Mouse (Mus musculus) left cerebral cortex, postnatal 36 days (tissue): ENCODE results near the gene Hmgcl. TPM values are rescaled to one million over a fixed set of nuclear protein-coding genes. Genes with fewer than 3 reads are reported as not detected.

Experiments
- DNase-seq, 2 experiments: peaks; one replicate each; pipeline ENCODE4 v3.0.0; 2021 to 2022; ENCODE audit warnings: low spot score in 2 of 2, mixed read lengths in 1 of 2
- intact Hi-C: fragments of 180-260 bp; cut with DNase I; formaldehyde crosslinking; loops from one replicate; pipeline ENCODE4 v1.15.1; 2025
- total RNA-seq, 2 experiments: library from RNA; stranded (reverse); gene quantifications; 2 replicates each; pipeline ENCODE4 v1.2.3; 2021

The Hmgcl gene
- total RNA-seq, 2 experiments from 2014 or later: 28.9 to 30.6 TPM

DNA sequence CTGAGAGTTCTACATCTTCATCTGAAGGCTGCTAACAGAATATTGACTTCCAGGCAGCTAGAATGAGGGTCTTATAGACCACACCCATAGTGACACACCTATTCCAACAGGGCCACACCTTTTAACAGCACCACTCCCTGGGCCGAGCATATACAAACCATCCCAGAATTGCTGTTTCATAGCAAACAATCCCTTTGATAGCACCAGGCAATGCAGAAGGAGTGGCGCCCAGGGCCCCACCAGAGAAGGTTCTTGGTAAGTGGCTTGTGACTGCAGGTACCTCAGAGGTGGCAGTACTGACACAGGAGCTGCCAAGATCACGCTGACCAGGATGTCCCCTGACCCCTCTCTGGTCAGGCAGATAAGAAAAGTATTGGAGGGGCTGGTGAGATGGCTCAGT lies 6.9 kb downstream of the Hmgcl start:
- intact Hi-C loops: no loop called here
- DNase-seq: no peak

- peak in 1 of 2 experiments; percentile 53 for DNase-seq
- intact Hi-C loops: no loop called here
These were observed 8.0 kb downstream of the Hmgcl start for GRCm38 (mm10) chr4:135954241-135954640.

GRCm38 (mm10) chr4:135955886-135956285 lies 9.6 kb downstream of the Hmgcl start:
- no peak for DNase-seq
- intact Hi-C loops: no loop called here

DNA sequence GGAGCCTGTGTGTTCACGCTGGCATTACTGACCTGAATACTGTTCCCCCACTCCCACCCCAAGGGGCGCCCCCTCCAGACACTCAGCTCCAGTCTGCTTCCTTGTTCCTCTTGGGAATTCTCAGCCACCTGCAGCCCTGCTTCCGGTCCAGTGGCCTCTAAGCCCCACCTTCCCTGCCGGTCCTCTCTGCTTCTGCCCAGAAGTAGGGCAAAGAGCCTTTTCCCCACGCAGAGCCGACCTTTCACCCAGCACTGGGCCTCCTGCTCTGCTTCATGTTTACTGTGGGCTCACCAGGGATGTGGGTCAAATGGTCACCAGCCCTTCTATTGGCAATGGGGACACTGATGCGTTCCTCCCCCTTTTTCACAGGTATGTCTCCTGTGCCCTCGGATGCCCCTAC lies 12.1 kb downstream of the Hmgcl start:
- no peak for DNase-seq
- intact Hi-C loops: no loop called here

DNA sequence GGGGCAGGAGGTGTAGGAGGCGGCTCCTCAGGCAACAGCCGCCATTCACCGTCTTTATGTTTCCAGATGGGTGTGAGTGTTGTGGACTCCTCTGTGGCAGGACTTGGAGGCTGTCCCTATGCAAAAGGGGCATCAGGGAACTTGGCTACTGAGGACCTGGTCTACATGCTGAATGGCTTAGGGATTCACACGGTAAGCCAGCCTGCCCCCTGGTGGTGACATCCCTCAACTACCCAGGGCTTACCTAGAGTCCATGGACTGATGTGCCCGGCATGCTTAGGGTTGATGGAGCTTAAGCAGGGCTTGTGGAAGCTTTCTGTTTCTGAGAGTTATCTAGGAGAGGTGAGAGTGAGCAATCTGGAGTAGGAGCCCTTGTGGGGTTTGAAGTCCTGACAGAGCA lies 14.5 kb downstream of the Hmgcl start:
- DNase-seq: peak; percentile 72 to 75
- intact Hi-C loops: no loop called here

- DNase-seq: no peak
- intact Hi-C loops: no loop called here
These were observed 15.5 kb downstream of the Hmgcl start for GRCm38 (mm10) chr4:135961709-135962108.

DNA sequence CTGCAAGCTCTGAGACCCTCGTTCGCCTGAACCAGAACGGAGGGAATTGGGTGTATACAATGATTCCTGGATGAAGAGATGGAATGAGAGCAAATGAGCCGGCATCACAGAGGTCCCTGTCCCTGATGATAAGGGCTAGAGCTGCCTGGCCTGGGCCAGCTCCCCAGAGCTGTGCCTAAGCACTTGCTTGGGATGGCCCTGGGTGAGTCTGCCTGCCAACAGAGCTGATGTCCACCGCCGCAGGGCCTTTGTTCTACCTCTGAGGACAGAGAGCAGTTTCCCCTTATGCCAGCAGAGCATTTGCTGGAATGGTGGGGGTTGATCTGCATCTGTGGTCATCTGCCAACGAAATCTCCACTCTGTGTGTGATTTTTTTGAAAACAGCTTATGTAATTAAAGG lies 15.9 kb downstream of the Hmgcl start:
- intact Hi-C loops: no loop called here
- DNase-seq: no peak

DNA sequence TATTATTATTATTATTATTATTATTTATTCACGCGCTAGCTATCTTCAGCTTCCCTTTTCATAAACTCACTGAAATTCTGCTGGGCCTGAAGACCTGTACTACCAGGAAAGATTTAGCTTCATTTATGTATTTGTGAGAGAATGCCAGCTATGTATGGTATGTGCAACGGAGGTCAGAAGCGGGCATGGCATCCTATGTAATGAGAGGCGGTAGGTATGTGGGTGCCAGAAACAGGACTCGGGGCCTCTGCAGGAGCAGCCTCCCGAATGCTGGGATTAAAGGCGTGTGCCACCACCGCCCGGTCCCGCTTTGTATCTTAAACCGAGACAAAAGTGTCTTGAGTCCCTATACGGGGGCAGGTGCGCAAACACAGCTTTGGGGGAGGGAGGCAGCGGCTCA lies 16.7 kb downstream of the Hmgcl start:
- intact Hi-C loops: no loop called here
- no peak for DNase-seq

- DNase-seq: peak; percentile 95
- intact Hi-C loops: no loop called here
These were observed 17.4 kb downstream of the Hmgcl start, which contains the start of gene Gale for GRCm38 (mm10) chr4:135963457-135964193. TSS of gene Gale (plus strand) at chr4:135963727.

DNA sequence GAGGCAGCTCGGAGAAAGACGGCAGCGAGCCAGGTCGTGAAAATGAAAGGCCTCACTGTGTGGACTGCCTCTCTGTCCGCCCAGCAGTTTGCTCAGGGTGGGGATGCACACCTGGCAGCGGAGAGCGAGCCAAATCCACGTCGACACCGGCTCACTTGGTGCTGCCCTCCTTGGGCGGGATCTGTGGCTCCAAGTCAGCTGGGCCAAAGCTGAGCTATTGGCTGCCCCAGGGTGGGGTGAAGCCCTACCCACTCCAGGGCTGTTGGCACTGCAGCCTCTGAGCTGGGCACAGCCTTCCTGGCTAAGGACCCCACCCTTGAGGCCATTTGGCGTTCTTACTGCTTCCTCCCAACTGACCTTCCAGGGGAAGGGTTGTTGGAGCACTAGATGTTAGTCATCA lies 18.2 kb downstream of the Hmgcl start:
- intact Hi-C loops: no loop called here
- peak in 1 of 2 experiments; percentile 44 for DNase-seq

- DNase-seq: no peak
- intact Hi-C loops: no loop called here
These were observed 18.9 kb downstream of the Hmgcl start for GRCm38 (mm10) chr4:135965113-135965512.

- no peak for DNase-seq
- intact Hi-C loops: no loop called here
These were observed 20.0 kb downstream of the Hmgcl start for GRCm38 (mm10) chr4:135966283-135966682.

DNA sequence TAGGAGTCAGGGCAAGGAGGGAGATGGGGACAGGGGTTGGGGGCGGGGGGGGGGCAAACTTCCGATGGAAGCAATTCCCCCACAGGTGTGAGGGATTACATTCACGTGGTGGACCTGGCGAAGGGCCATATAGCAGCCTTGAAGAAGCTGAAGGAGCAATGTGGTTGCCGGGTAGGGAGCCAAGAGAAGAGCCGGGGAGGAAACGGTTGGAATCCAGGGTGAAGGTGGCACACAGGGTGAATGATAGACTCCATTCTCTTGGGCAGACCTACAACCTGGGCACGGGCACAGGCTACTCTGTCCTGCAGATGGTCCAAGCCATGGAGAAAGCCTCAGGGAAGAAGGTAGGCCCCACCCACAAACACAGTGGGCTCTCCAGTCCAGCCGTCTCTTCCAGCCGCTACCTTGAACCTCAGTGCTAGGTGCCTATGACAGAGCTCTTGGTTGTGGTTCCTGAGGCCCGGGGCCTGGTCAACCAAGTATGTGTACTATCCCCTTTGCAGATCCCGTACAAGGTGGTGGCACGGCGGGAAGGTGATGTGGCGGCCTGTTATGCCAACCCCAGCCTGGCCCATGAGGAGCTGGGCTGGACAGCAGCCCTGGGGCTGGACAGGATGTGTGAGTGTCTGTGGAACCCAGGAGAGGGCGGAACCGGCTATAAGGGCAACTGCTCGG lies 21.0 kb downstream of the Hmgcl start:
- DNase-seq: no peak
- intact Hi-C loops: no loop called here

- no peak for DNase-seq
- intact Hi-C loops: no loop called here
These were observed 22.1 kb downstream of the Hmgcl start for GRCm38 (mm10) chr4:135968271-135968869.

- no peak for DNase-seq
- intact Hi-C loops: no loop called here
These were observed 23.0 kb downstream of the Hmgcl start for GRCm38 (mm10) chr4:135969070-135969750.

DNA sequence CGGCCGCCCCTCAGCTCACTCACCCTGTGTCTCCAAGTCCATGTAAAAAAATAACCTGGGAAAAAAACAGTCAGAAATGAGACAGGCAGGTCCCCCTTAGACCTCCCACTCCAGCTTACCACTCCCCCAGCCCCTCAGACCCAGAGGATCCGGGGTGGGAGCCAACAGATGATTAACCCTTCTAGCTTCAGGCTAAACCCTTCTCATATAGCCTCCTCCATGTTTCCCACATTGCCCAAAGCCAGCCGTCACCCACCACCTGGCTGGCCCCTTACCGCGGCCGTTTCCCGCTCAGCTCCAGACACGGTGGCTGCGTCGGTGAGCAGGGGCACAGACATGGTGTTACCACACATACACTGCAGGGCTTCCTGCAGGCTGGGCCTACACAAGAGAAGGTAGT lies 24.3 kb downstream of the Hmgcl start:
- intact Hi-C loops: no loop called here
- no peak for DNase-seq

- no peak for DNase-seq
- intact Hi-C loops: no loop called here
These were observed 25.7 kb downstream of the Hmgcl start for GRCm38 (mm10) chr4:135971805-135972555.

DNA sequence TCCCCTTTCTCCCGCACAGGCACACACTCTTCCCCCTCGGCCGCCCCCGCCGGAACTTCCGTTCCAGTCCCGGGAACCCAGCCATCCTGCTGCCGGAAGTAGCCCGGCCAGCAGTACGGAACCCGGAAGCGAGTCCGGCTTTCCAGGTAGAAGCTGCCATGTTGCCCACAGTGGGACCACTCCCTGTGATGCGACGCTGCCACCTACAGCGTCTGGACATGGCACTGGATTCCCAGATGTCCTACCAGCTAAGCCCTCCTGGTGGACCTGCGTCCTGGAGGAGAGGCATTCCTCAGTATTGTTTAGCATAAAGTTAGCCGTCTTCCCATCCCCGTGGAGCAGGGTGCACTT lies 26.3 kb downstream of the Hmgcl start, which contains the start of gene Lypla2:
Gene Lypla2 (minus strand): TSS at position 71 of the 351 bp plus-strand sequence.
- intact Hi-C loops: no loop called here
- peak; percentile 93 to 94 for DNase-seq

GRCm38 (mm10) chr4:135972911-135973811 lies 26.9 kb downstream of the Hmgcl start:
- intact Hi-C loops: no loop called here

More at GRCm38 (mm10) chr4:135972911-135973811, 26.9 kb downstream of the Hmgcl start:
- no peak for DNase-seq
